Mouse (Mus musculus) midbrain, embryonic 10.5 days (tissue): ENCODE results near the gene Csdc2. TPM values are rescaled to one million over a fixed set of nuclear protein-coding genes. Genes with fewer than 3 reads are reported as not detected.
A peak's percentile ranks its signal among the peaks of the same experiment; 100 is the strongest.
"Not testable (repeated sequence)": the region's sequence is repeated elsewhere in the genome, so short reads cannot be mapped to it uniquely, and the experiment has no call there.

Source experiments
- DNase-seq: peaks from one replicate; pipeline ENCODE4 v3.0.0-alpha.2; 2017; ENCODE audit warnings: low spot score
- H3K27ac ChIP-seq: fragments of 300-500 bp; sonication (generic); replicated peaks from 2 replicates; pipeline ENCODE4 v1.5.1; 2016; ENCODE audit warnings: mild to moderate bottlenecking
- H3K27me3 ChIP-seq: fragments of 300-500 bp; sonication (generic); 2 replicates; pipeline ENCODE4 v1.6.1; 2016; ENCODE audit warnings: low read depth, mild to moderate bottlenecking; ENCODE audit not compliant: poor library complexity, severe bottlenecking
- H3K36me3 ChIP-seq: fragments of 300-500 bp; sonication (generic); 2 replicates; pipeline ENCODE4 v1.6.1; 2016; ENCODE audit warnings: mild to moderate bottlenecking, moderate library complexity
- H3K4me1 ChIP-seq: fragments of 300-500 bp; sonication (generic); 2 replicates; pipeline ENCODE4 v1.6.1; 2016
- H3K4me3 ChIP-seq: fragments of 300-500 bp; sonication (generic); 2 replicates; pipeline ENCODE4 v1.5.1; 2016; ENCODE audit warnings: mild to moderate bottlenecking, moderate library complexity
- H3K9me3 ChIP-seq: fragments of 300-500 bp; sonication (generic); replicated peaks from 2 replicates; pipeline ENCODE4 v1.6.1; 2016; ENCODE audit warnings: mild to moderate bottlenecking
- WGBS: fragments of 180-500 bp; shearing (Covaris S2); methylation state at CpG from one replicate; pipeline ENCODE4 v1.1.7; 2016; 5-methylcytosine and 5-hydroxymethylcytosine counted together
- polyA plus RNA-seq: library from polyadenylated mRNA; unstranded; fragments of >200 nt; fragmentation: Nextera tagmentation; extraction: Ambion mirVana; gene quantifications from 2 replicates; pipeline ENCODE4 v1.2.1, GENCODE M21; 2016

Csdc2 gene
- polyA plus RNA-seq, 1 experiment from 2014 or later: 13.8 TPM

DNA sequence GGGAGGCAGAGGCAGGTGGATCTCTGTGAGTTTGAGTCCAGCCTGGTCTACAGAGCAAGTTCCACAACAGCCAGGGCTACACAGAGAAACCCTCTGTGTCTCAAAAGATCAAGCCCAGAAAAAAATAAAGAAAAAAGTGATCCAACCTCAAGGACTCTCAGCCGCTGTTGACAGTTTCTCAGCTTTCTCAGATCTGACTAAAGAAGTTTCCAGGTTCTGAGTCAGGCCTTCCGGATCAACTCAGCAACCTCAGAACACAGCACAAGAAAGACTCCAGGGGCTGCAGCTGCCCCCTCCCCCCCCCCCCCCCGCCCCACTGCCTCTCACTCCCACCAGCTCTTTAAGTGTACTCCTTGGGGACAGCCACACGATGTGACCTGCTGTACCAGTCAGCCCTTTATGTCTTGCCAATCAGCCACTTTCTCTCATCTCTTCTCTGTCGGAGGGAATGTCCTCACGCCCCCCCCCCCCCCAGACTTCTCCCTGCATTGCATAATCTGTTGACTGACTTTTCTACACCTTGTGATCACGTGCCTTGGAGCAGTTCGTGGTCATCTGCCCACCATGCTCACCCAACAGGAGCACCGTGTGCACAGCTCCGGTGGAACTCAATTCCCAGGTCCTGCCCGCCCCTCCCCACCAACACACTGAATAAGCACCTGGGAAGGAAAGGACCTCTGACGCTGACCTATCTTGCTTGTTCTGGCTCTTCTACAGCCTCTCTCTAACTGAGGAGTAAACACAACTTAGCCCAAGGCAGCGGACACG is 29.7 kb downstream of the Csdc2 start:
- peaks cover 8% of the 10 kb centered on the region for H3K4me1 ChIP-seq
- H3K27me3 ChIP-seq: no peaks in the 10 kb centered on the region
- 0 out of 2 replicates have a peak overlapping the region, but pooled peaks have one; percentile 23 for H3K27ac ChIP-seq
- H3K9me3 ChIP-seq: no peaks in the 10 kb centered on the region; the same call in 1 of the 2 replicates
- no peak overlapping the region for H3K4me3 ChIP-seq
- H3K36me3 ChIP-seq: no peaks in the 10 kb centered on the region
- DNase-seq: no peak
- 78% methylated on average over 14 of the region's 14 CpGs for WGBS

DNA sequence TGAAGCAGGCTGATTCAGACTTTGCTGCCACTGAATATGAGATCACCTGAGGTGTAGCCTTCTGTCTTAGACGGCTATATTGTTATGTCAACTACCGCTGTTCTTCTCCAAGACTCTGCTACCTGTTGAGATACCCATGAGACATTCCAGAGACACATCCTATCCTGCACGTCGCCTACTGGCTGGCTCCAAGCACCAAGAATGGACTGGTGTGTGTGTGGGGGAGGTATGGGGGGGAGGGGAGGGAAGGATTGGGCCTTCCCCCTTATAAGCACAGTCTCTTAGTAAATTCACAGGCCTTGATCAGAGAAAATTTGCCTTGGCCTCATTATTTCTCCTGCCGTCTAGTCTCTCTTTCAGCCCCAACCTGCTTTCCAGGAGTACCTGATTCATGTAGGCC is 31.3 kb downstream of the Csdc2 start:
- no peak overlapping the region for H3K4me3 ChIP-seq
- H3K27me3 ChIP-seq: no peaks in the 10 kb centered on the region
- H3K4me1 ChIP-seq: peaks cover 7% of the 10 kb centered on the region; the same call in 1 of the 2 replicates
- peaks cover 7% of the 10 kb centered on the region for H3K9me3 ChIP-seq
- no peak for DNase-seq
- H3K36me3 ChIP-seq: no peaks in the 10 kb centered on the region
- H3K27ac ChIP-seq: peak overlapping the region; percentile 28; the same call in 1 of the 2 replicates
- WGBS: 90% methylated on average over 5 of the region's 5 CpGs

DNA sequence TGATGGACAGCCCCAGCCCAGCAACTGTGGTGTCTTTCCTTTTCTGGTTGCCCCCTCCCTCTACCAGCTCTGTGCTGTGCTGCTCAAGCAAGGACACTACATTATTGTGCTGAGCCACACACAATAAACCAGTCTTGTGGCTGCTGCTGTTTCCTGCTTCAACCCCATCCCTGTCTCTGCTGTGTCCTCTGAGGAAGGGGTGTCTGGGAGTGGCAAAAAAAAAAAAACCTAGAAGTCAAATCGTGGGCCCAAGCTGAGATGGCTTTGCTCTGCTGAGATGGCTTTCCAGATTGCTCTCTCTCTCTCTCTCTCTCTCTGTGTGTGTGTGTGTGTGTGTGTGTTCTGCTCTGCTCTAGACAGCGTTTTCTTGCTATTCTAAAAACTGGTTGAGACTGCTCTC is 31.9 kb downstream of the Csdc2 start:
- H3K27me3 ChIP-seq: no peaks in the 10 kb centered on the region
- 0 out of 2 replicates have a peak overlapping the region, but pooled peaks have one; percentile 28 for H3K27ac ChIP-seq
- peaks cover 7% of the 10 kb centered on the region; the same call in 1 of the 2 replicates for H3K4me1 ChIP-seq
- H3K4me3 ChIP-seq: no peak overlapping the region
- 80% methylated on average over 2 of the region's 2 CpGs for WGBS
- peaks cover 11% of the 10 kb centered on the region for H3K9me3 ChIP-seq
- no peak for DNase-seq
- no peaks in the 10 kb centered on the region for H3K36me3 ChIP-seq

DNA sequence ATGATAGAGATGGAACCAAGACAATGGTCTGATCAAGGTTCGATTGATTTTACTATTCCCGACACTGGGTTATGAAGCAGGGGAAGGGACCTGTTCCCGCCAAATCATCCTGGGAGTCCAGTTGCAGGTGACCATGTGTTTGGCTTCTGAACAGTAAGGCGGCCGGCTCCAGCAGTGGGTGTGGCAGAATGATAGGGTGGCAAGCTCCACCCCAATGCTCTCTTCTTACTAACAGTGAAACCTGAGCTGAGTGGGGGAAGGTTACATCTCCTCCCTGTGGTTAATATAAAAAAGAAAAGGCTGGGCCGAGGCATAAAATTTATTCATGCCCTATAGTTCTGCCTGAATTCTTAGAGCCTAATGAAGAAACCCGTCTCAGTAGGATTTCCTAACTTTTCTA is 32.6 kb downstream of the Csdc2 start:
- 85% methylated on average over 7 of the region's 7 CpGs for WGBS

DNA sequence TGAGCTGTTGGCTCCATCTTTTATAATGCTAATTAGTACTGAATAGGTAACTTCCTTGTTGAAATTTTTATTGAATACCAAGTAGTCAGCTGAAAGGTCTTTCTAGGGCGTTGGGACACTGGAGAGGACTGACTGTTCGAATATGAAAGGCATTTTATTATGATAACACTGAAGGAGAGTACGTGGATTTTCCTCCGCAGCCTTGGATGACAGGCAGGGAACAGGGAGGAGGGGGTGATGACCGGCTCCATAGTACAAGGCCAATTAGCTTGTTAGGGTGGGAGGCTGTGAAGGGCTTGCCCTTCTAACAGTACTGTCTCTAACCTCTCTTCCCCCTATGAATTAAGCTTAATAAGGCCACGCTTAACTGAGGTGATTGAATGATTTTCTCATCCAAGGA is 33.1 kb downstream of the Csdc2 start:
- not testable (repeated sequence) for H3K4me1 ChIP-seq, H3K27ac ChIP-seq, DNase-seq, H3K27me3 ChIP-seq, H3K36me3 ChIP-seq, H3K4me3 ChIP-seq
- H3K9me3 ChIP-seq: peaks cover 11% of the 10 kb centered on the region
- WGBS: 80% methylated on average over 6 of the region's 6 CpGs

More for the DNA sequence above, 32.6 kb downstream of the Csdc2 start:
- Histone ChIP-seq H3K36me3 (no peaks in the 10 kb centered on the region), H3K27me3 (no peaks in the 10 kb centered on the region), H3K27ac (no peak overlapping the region), H3K4me3 (no peak overlapping the region), H3K4me1 (peaks cover 7% of the 10 kb centered on the region; the same call in 1 of the 2 replicates), H3K9me3 (peaks cover 11% of the 10 kb centered on the region)
- no peak for DNase-seq

DNA sequence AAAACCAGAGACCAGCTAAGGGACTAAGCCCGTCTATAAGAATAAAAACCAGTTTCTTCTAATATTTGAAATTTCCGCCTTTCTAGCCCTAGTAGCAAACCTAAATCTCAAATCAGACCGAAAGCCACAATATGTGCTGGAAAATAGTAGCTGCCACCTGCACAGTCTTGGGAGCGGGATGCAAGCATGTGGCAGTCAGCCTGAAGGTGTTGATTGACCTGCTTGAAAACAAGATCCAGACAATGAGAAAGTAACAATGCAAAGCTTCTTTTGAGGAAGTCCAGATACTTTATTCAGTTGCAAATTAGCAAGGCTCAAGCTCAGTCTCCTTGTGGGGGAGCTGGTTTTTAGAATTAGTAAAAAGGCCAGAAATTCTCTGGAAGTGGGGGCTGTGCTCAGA is 33.9 kb downstream of the Csdc2 start:
- H3K27ac ChIP-seq, H3K27me3 ChIP-seq, DNase-seq, H3K36me3 ChIP-seq, H3K4me1 ChIP-seq, H3K4me3 ChIP-seq: not testable (repeated sequence)
- WGBS: 93% methylated on average over 4 of the region's 4 CpGs
- H3K9me3 ChIP-seq: peaks cover 15% of the 10 kb centered on the region

DNA sequence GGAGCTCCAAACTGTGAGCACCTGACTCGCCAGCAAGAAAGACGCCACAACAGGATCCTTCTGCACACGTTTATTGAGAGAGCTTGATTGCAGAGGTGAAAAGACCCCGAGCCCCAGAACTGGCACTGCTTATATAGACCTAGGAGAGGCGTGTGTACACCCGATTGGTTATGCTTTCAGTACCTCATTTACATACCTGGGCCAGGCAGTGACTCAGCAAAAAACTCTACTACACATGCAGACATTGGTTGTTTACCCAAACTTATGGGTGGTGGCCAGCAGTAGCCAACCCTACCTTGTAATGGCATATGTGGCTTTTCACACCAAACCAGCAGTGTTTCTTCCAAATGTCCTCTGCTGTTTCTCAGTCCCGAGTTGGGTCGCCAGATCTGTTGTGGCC is 38.6 kb downstream of the Csdc2 start:
- H3K36me3 ChIP-seq, H3K27ac ChIP-seq, H3K27me3 ChIP-seq, DNase-seq, H3K4me3 ChIP-seq, H3K4me1 ChIP-seq: not testable (repeated sequence)
- 94% methylated on average over 8 of the region's 8 CpGs for WGBS
- H3K9me3 ChIP-seq: peaks cover 15% of the 10 kb centered on the region

DNA sequence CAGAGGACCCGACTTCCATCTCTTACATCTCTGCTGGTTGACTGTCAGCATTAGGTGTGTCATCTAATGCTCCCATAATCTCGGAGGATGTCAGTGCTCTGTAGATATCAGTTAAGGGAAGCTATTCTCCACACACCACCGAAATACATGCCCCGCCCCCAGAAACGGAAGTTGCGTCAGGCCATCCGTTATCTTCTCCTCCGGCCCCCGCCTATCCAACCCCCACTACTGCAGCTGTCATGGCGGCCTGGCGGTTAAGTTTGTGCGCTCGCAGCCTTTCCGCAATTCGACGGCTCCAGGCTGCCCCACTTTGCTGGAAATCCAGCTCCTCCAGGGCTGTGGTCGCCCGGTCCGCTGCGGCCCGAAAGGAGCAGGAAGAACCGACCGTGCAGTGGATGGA is 43.8 kb downstream of the Csdc2 start, which contains the start of gene 1700029P11Rik:
1700029P11Rik (plus strand) TSS at position 220 of the 400 bp plus-strand sequence.
- Histone ChIP-seq H3K4me1 (peaks cover 8% of the 10 kb centered on the region), H3K27ac (no peak within 1 kb of the TSS), H3K4me3 (no peak within 1 kb of the TSS), H3K36me3 (no peaks in the 10 kb centered on the region), H3K27me3 (no peaks in the 10 kb centered on the region), H3K9me3 (0 out of 2 replicates have a peak, but pooled peaks cover 1% of the 10 kb centered on the region)
- 96% methylated on average over 23 of the region's 23 CpGs for WGBS
- DNase-seq: no peak

DNA sequence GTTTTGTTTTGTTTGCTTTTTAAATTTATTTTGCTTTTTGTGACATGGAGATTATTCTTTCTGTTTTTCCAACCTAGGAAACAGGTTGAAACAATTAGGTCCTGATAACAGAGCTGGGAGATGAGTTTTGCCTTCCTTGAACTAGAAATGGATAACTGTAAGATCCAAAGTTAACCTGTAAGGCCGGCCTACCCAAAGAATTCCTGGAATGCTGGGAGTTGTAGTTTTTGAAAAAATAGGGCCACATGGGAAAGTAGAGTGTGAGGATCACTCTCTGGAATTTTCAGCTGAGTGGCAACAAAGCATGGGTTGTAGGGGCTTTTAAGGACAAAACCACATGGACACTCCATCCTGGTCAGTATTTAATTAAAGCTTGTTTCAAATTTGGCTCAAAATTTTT is 45.6 kb downstream of the Csdc2 start:
- H3K4me1 ChIP-seq: peaks cover 15% of the 10 kb centered on the region
- no peaks in the 10 kb centered on the region for H3K36me3 ChIP-seq
- WGBS: 63% methylated on average over 1 of the region's 1 CpGs
- no peak overlapping the region for H3K4me3 ChIP-seq
- no peak overlapping the region for H3K27ac ChIP-seq
- DNase-seq: no peak
- H3K9me3 ChIP-seq: no peaks in the 10 kb centered on the region
- no peaks in the 10 kb centered on the region for H3K27me3 ChIP-seq

DNA sequence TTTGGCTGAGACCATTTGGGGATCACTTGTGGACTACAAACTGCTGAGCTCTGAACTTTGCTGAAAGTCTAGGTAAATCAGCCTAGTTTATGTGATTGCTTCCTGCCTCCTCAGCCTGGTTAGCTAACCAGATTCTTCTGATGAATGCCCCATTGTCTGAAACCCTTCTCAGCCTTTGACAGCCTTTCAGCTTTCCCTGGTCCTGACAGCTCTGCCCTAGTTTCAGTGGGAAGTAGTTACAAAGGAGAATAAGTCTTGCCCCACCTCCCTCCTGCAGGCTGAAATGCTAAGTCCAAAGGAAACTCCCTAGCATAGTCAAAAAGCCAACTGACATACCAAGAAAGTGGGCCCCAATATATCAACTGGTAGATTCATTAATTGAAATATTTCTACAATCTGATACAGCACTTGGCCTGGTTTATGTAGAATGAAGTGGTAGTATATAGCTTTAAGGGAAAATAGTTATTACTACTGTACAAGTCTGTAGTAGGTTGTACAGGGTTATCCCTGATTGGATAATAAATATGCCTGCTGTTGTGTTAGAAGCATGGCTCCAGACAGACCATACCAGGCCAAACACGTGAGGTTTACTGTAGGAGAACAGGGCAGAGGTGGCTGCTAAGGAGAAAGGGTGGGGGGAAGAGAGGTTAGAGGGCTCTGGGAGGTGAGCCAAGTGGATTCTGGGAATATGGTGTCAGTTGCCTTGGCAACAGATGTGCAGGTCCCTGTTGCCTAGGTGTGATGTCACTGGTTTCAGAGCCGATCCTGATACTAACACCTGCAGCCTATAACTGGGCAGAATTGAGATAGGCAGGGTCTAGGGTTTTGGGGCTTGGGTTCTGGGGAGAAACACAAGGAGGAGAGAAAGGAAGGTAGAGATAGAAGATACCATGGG is 49.0 kb downstream of the Csdc2 start:
- 71% methylated on average over 2 of the region's 2 CpGs for WGBS
- DNase-seq: no peak

DNA sequence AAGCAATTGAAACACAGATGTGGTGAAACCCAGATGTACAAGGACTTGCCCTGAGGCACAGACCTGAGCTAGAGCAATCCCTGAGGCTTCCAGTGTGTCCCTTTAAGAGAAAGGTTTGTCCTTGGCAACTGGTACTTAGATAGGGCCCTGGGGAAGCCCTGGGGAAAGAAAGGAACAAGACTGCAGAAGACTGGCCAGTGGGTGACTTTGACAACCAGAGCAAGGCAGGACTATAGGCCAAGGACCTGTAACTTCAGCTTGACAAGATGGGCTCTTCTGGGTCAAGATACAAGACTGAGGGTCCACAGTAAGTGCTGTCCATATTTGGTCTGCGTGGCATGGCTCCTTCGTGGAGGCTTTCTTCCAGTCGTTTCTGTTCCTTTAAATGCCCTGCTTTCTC is 51.1 kb downstream of the Csdc2 start, which contains the start of gene Xrcc6:
Xrcc6 (plus strand) TSS at position 190 of the 400 bp plus-strand sequence.
- 86% methylated on average over 3 of the region's 3 CpGs for WGBS
- Histone ChIP-seq H3K36me3 (0 out of 2 replicates have a peak, but pooled peaks cover 2% of the 10 kb centered on the region), H3K27ac (no peak within 1 kb of the TSS), H3K4me1 (peaks cover 19% of the 10 kb centered on the region), H3K9me3 (no peaks in the 10 kb centered on the region), H3K27me3 (no peaks in the 10 kb centered on the region), H3K4me3 (no peak within 1 kb of the TSS)
- DNase-seq: no peak

More for the DNA sequence above, 49.0 kb downstream of the Csdc2 start:
- Histone ChIP-seq H3K36me3 (no peaks in the 10 kb centered on the region), H3K27me3 (no peaks in the 10 kb centered on the region), H3K4me3 (no peak overlapping the region), H3K4me1 (peaks cover 19% of the 10 kb centered on the region), H3K27ac (no peak overlapping the region; the same call in 1 of the 2 replicates), H3K9me3 (no peaks in the 10 kb centered on the region)

DNA sequence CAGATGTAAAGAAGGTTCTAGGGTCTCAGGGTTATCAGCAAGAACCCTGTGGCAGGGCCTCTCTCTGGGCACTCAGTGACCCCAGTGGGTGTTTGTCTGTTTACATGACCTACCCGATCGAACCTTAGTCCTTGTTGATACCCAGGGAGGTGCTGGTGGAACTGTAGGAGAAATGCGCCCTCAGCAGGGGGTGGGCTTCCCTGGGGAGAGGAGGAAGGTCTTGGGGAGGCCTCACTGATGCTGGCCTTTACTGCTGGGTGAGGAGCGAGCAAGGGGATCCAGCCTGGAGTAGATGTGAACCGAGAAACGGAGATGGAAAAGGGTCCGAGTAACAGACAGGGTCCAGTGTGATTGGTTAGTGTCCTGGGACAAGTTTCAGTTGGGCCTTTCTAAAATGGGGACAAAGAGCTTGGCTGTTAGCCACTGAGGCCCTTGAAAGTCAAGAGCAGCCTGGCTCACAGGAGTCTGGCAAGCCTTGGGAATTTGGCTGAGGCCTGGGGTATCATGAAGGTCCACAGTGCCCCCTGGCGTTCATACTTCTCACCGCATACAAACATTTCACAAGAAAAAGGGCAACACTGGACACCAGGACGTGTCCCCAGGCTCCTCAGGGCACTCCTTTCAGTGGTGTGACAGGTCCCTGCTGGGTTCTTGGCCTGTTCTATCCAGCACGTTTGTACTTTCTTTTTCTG is 53.0 kb downstream of the Csdc2 start:
- Histone ChIP-seq H3K36me3 (peaks cover 21% of the 10 kb centered on the region), H3K27ac (peak overlapping the region; percentile 66), H3K9me3 (no peaks in the 10 kb centered on the region), H3K27me3 (no peaks in the 10 kb centered on the region), H3K4me1 (peaks cover 19% of the 10 kb centered on the region), H3K4me3 (no peak overlapping the region)
- WGBS: 44% methylated on average over 11 of the region's 11 CpGs
- DNase-seq: peak; percentile 88
